Mouse (Mus musculus): ENCODE results near the gene Sp7. TPM values are rescaled to one million over a fixed set of nuclear protein-coding genes. Genes with fewer than 3 reads are reported as not detected.

The Sp7 gene
- polyA plus RNA-seq (2012; ENCODE audit: insufficient read depth, low replicate concordance): 0.10 TPM in 1 of 2 replicates, not detected in the other

GRCm38 (mm10) chr15:102366733-102367344 lies at the start of gene Sp7:
Gene Sp7 (minus strand): TSS chr15:102367182.
- H3K36me3 ChIP-seq (replicated peaks; ENCODE audit: low read length): no peaks in the 10 kb centered on the region
- H3K9me3 ChIP-seq: no peaks in the 10 kb centered on the region
- peaks cover 83% of the 10 kb centered on the region for H3K27me3 ChIP-seq (replicated peaks)
- no peak for TF ChIP-seq FLI1 (IDR thresholded peaks at IDR 0.05; ENCODE audit: low read length)
- TF ChIP-seq GATA1 (IDR thresholded peaks at IDR 0.05; ENCODE audit: borderline replicate concordance, low read length): no peak
- peaks cover 80% of the 10 kb centered on the region for H3K4me1 ChIP-seq
- peak within 1 kb of the TSS; percentile 83 for H3K4me3 ChIP-seq (replicated peaks)

GRCm38 (mm10) chr15:102413687-102414086 lies 46.7 kb upstream of the Sp7 start:
- TF ChIP-seq GATA1 (IDR thresholded peaks at IDR 0.05; ENCODE audit: borderline replicate concordance, low read length) (no peak), FLI1 (IDR thresholded peaks at IDR 0.05; ENCODE audit: low read length) (no peak)
- H3K4me1 ChIP-seq: peaks cover 50% of the 10 kb centered on the region
- peaks cover 70% of the 10 kb centered on the region for H3K36me3 ChIP-seq (replicated peaks; ENCODE audit: low read length)
- H3K27me3 ChIP-seq (replicated peaks): no peaks in the 10 kb centered on the region
- no peaks in the 10 kb centered on the region for H3K9me3 ChIP-seq
- no peak overlapping the region for H3K4me3 ChIP-seq (replicated peaks)

DNA sequence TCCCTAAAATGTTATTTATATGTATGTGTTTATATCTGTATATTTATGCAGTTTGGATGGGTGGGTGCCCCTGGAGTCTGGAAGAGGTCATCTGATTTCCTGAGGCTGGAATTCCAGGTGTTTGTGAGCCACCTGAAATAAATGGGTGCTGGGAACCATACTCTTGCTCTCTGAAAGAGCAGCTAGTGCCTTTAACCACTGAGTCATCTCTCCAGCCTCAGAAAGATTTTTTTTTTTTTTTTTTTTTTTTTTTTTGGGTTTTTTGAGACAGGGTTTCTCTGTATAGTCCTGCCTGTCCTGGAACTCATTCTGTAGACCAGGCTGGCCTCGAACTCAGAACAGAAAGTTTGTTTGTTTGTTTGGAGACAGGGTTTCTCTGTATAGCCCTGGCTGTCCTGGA lies 44.1 kb upstream of the Sp7 start:
- Histone ChIP-seq H3K27me3 (replicated peaks) (no peaks in the 10 kb centered on the region), H3K9me3 (no peaks in the 10 kb centered on the region), H3K4me3 (replicated peaks) (no peak overlapping the region), H3K36me3 (replicated peaks; ENCODE audit: low read length) (peaks cover 74% of the 10 kb centered on the region), H3K4me1 (peaks cover 61% of the 10 kb centered on the region)
- TF ChIP-seq FLI1 (IDR thresholded peaks at IDR 0.05; ENCODE audit: low read length): no peak
- no peak for TF ChIP-seq GATA1 (IDR thresholded peaks at IDR 0.05; ENCODE audit: borderline replicate concordance, low read length)

DNA sequence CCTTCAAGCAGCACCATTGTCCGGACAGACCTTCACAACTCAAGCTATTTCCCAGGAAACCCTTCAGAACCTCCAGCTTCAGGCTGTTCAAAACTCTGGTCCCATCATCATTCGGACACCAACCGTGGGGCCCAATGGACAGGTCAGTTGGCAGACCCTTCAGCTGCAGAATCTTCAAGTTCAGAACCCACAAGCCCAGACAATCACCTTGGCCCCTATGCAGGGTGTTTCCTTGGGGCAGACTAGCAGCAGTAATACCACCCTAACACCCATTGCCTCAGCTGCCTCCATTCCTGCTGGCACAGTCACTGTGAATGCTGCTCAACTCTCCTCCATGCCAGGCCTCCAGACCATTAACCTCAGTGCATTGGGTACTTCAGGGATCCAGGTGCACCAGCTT lies 42.3 kb upstream of the Sp7 start:
- H3K4me3 ChIP-seq (replicated peaks): peak overlapping the region; percentile 81
- no peaks in the 10 kb centered on the region for H3K9me3 ChIP-seq
- peaks cover 66% of the 10 kb centered on the region for H3K36me3 ChIP-seq (replicated peaks; ENCODE audit: low read length)
- TF ChIP-seq GATA1 (IDR thresholded peaks at IDR 0.05; ENCODE audit: borderline replicate concordance, low read length) (no peak), FLI1 (IDR thresholded peaks at IDR 0.05; ENCODE audit: low read length) (no peak)
- H3K4me1 ChIP-seq: peaks cover 66% of the 10 kb centered on the region
- no peaks in the 10 kb centered on the region for H3K27me3 ChIP-seq (replicated peaks)

DNA sequence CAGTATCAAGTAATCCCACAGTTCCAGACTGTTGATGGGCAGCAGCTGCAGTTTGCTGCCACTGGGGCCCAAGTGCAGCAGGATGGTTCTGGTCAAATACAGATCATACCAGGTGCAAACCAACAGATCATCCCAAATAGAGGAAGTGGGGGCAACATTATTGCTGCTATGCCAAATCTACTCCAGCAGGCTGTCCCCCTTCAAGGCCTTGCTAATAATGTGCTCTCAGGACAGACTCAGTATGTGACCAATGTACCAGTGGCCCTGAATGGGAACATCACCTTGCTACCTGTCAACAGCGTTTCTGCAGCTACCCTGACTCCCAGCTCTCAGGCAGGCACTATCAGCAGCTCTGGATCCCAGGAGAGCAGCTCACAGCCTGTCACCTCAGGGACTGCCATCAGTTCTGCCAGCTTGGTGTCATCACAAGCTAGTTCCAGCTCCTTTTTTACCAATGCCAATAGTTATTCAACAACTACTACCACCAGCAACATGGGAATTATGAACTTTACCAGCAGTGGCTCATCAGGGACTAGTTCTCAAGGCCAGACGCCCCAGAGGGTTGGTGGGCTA lies 41.7 kb upstream of the Sp7 start:
- Histone ChIP-seq H3K36me3 (replicated peaks; ENCODE audit: low read length) (peaks cover 62% of the 10 kb centered on the region), H3K4me1 (peaks cover 65% of the 10 kb centered on the region), H3K27me3 (replicated peaks) (no peaks in the 10 kb centered on the region), H3K4me3 (replicated peaks) (peak overlapping the region; percentile 58), H3K9me3 (no peaks in the 10 kb centered on the region)
- TF ChIP-seq FLI1 (IDR thresholded peaks at IDR 0.05; ENCODE audit: low read length): no peak
- TF ChIP-seq GATA1 (IDR thresholded peaks at IDR 0.05; ENCODE audit: borderline replicate concordance, low read length): no peak

- H3K4me1 ChIP-seq: peaks cover 62% of the 10 kb centered on the region
- H3K36me3 ChIP-seq (replicated peaks; ENCODE audit: low read length): peaks cover 56% of the 10 kb centered on the region
- no peak for TF ChIP-seq GATA1 (IDR thresholded peaks at IDR 0.05; ENCODE audit: borderline replicate concordance, low read length)
- no peak for TF ChIP-seq FLI1 (IDR thresholded peaks at IDR 0.05; ENCODE audit: low read length)
- no peaks in the 10 kb centered on the region for H3K9me3 ChIP-seq
- peak overlapping the region; percentile 64 for H3K4me3 ChIP-seq (replicated peaks)
- no peaks in the 10 kb centered on the region for H3K27me3 ChIP-seq (replicated peaks)
Observed at GRCm38 (mm10) chr15:102407681-102408557, 40.9 kb upstream of the Sp7 start.

DNA sequence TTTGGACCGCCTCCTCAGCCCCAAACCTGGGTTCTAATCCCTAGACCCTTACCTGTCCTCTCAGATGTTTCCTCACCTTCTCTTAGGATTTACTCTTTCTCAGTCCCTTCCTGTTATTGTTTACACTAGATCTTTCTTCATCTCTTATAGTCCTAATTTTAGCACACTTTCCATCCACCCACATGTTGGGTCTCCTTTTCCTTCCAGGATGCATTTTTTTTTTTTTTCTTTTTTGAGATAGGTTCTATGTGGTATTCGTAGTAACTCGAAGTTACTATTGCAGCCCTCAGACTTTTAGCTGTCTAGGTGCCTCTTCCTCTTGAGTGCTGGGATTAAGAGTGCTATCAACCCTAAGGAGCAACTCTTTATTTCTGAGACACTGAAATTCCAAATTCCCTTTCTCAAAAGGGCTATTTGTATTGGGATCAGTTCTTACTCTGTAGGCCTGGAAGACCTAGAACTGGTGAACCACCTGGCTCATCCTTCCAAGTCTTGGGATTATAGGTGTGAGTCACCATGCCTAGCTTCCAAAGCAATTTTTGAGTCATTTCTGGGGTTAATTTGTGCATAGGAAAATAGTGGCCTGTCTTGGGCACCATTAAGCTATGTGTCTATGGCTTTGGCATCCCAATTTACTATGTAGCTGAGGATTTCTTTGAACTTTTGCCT lies 40.1 kb upstream of the Sp7 start:
- no peak for TF ChIP-seq FLI1 (IDR thresholded peaks at IDR 0.05; ENCODE audit: low read length)
- no peak for TF ChIP-seq GATA1 (IDR thresholded peaks at IDR 0.05; ENCODE audit: borderline replicate concordance, low read length)
- Histone ChIP-seq H3K4me1 (peaks cover 62% of the 10 kb centered on the region), H3K4me3 (replicated peaks) (peak overlapping the region; percentile 96)

DNA sequence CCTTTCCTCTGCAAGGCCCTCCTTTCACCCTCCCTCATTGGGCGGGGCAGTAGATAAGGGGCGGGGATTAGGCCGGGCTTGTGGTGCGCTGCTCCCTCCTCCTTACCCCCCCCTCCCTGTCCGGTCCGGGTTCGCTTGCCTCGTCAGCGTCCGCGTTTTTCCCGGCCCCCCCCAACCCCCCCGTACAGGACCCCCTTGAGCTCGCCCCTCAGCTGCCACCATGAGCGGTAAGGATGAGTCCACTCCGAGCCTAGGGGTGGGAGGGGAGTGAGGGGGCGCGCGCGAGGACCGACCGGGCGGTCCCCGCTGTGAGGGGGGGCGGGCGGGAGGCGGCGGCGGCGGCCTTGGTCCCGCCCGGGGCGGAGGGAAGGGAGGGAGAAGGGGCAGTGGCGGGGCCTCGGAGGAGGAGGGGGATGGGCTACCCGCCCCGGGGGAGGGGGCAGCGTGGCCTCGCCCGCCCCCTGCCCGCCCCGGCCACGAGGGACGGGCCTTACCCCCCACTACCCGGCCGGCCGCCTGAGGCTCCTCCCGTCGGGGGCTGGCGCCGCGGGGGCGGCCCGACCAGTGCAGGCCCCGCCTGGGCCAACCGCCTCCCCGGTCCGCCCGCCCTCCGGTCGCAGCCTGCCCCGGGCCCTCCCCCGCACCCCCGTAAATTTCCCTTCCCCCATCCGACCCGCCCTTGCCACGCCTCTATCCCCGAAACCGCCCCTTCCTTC lies 39.4 kb upstream of the Sp7 start:
- Histone ChIP-seq H3K36me3 (replicated peaks; ENCODE audit: low read length) (peaks cover 40% of the 10 kb centered on the region), H3K9me3 (no peaks in the 10 kb centered on the region), H3K4me1 (peaks cover 63% of the 10 kb centered on the region), H3K4me3 (replicated peaks) (peak overlapping the region; percentile 96), H3K27me3 (replicated peaks) (no peaks in the 10 kb centered on the region)
- no peak for TF ChIP-seq GATA1 (IDR thresholded peaks at IDR 0.05; ENCODE audit: borderline replicate concordance, low read length)
- TF ChIP-seq FLI1 (IDR thresholded peaks at IDR 0.05; ENCODE audit: low read length): no peak

More for the DNA sequence above, 40.1 kb upstream of the Sp7 start:
- Histone ChIP-seq H3K27me3 (replicated peaks) (no peaks in the 10 kb centered on the region), H3K36me3 (replicated peaks; ENCODE audit: low read length) (peaks cover 47% of the 10 kb centered on the region), H3K9me3 (no peaks in the 10 kb centered on the region)
